27 mouse cellular contexts compared by ENCODE assay signal in genomic region chr5:131266291-131266690, GRCm38 (mm10). TPM values are rescaled to one million over a fixed set of nuclear protein-coding genes. Genes with fewer than 3 reads are reported as not detected.
DNase-seq lines count a peak whose midpoint lies in the region; ATAC-seq lines count a peak whose summit lies in the region.
"Had no signal": no experiment of that assay in that cellular context is flagged by ENCODE, and none has a peak within 500 bp of the region (broad histone marks: within the 10 kb centered on the region; RNA-seq: fewer than 3 reads in every experiment).

No protein-coding gene starts in this region.

- H3K4me3 ChIP-seq in heart, embryonic 10.5 days: no peak overlapping the region
- H3K4me3 ChIP-seq: embryonic facial prominence, embryonic 13.5 days; embryonic facial prominence, embryonic 15.5 days; erythroblast, embryonic 14.5 days; forebrain, embryonic 10.5 days; forebrain, embryonic 12.5 days had no signal

- no peaks in the 10 kb centered on the region for H3K36me3 ChIP-seq in heart, embryonic 10.5 days
- H3K36me3 ChIP-seq: embryonic facial prominence, embryonic 13.5 days; embryonic facial prominence, embryonic 15.5 days; forebrain, embryonic 10.5 days; forebrain, embryonic 12.5 days; G1E had no signal

- intact Hi-C loops in heart, postnatal 36 days (cut with DNase I): no loop called here

- ATAC-seq in cerebellum, adult (ENCODE audit: insufficient number of reproducible peaks, low FRiP score, low TSS enrichment): no peak
- ATAC-seq: activated CD4-positive, CD25-positive, alpha-beta regulatory T cell, adult 4 months; CD4-positive, CD25-positive, alpha-beta regulatory T cell, adult 4 months; forebrain, embryonic 14.5 days; forebrain, embryonic 16.5 days; Patski had no signal

- no peaks in the 10 kb centered on the region for H3K4me1 ChIP-seq in heart, embryonic 10.5 days
- H3K4me1 ChIP-seq: embryonic facial prominence, embryonic 15.5 days; forebrain, embryonic 10.5 days; forebrain, embryonic 12.5 days had no signal

- H3K27me3 ChIP-seq in heart, embryonic 10.5 days (ENCODE audit: insufficient read depth, poor library complexity, severe bottlenecking): no peaks in the 10 kb centered on the region
- H3K27me3 ChIP-seq: CH12.LX; embryonic facial prominence, embryonic 13.5 days; embryonic facial prominence, embryonic 15.5 days; forebrain, embryonic 12.5 days; Patski had no signal

- WGBS in heart, embryonic 10.5 days: 61% methylated on average over 2 of the region's 2 CpGs

- H3K9me3 ChIP-seq in heart, embryonic 10.5 days: no peaks in the 10 kb centered on the region
- H3K9me3 ChIP-seq: embryonic facial prominence, embryonic 13.5 days; embryonic facial prominence, embryonic 15.5 days; forebrain, embryonic 10.5 days; forebrain, embryonic 12.5 days had no signal

- H3K27ac ChIP-seq in heart, embryonic 10.5 days: no peak overlapping the region
- H3K27ac ChIP-seq: embryonic facial prominence, embryonic 13.5 days; embryonic facial prominence, embryonic 15.5 days; forebrain, embryonic 10.5 days; forebrain, embryonic 12.5 days had no signal

- peak; percentile 59 to 69 for DNase-seq in cerebellum, postnatal 10 days
- DNase-seq in cerebellum, postnatal 25 days: peak; percentile 39 to 41
- DNase-seq in cerebellum, postnatal 4 days (ENCODE audit: low spot score in 2 of 2): no peak
- DNase-seq in heart, embryonic 10.5 days (ENCODE audit: low spot score): peak; percentile 20
- no peak for DNase-seq in heart, postnatal 36 days
- DNase-seq in brain, adult 2 months (ENCODE audit: low read depth, low spot score): peak; percentile 27
- DNase-seq: adrenal gland, adult 8-10 months; adrenal gland, postnatal 14 days; adrenal gland, postnatal 36 days; B cell, adult 2 months; cerebellum, adult 11-12 months; cerebellum, adult 9-10 months; embryo, embryonic 11 days had no signal

RNA-seq across cellular contexts. Expression of gene Galnt17, which starts 42.0 kb away (rescaled TPM):
- polyA plus RNA-seq in heart, embryonic 10.5 days (2016; fragmentation: Nextera tagmentation; extraction: Ambion mirVana): 0.89 and 0.95 TPM in 2 replicates
- total RNA-seq in heart, postnatal 36 days (2021): 1 to 10 TPM; 4.1 to 5.7 TPM
- total RNA-seq: CH12.LX; common myeloid progenitor, adult 5-6 weeks had no signal
- polyA plus RNA-seq: CD4-positive, CD25-positive, alpha-beta regulatory T cell, adult 4 months; erythroblast, embryonic 14.5 days; G1E had no signal

Comparison
In these comparisons a context has a peak if more than half of its experiments do, and no peak if none do; other contexts are left out.
1. DNase-seq: peak in cerebellum, postnatal 10 days (2 of 2), cerebellum, postnatal 25 days (2 of 2), heart, embryonic 10.5 days (single experiment) and brain, adult 2 months (single experiment); none in cerebellum, postnatal 4 days (0 of 2) and heart, postnatal 36 days (0 of 2).